Mouse (Mus musculus) heart, postnatal 0 days (tissue): ENCODE measurements at regions not wholly inside any gene's neighbourhood (a gene's known extent, or its start where the extent isn't known, plus 50 kb on each side); places are given as distances from the start of the nearest gene placed in this dataset.

Source experiments
- ATAC-seq: fragments of 200-750 bp; cut with Nextera tagmentation; 2 replicates; pipeline ENCODE4 v1.8.0; 2017; ENCODE audit warnings: low read depth, moderate number of reproducible peaks, moderate library complexity; ENCODE audit not compliant: insufficient read depth
- DNase-seq: peaks from one replicate; pipeline ENCODE4 v3.0.0-alpha.2; 2016; ENCODE audit warnings: low spot score
- H3K27ac ChIP-seq: fragments of 300-500 bp; sonication (generic); 2 replicates; pipeline ENCODE4 v1.5.1; 2014; ENCODE audit warnings: low read depth, mild to moderate bottlenecking
- H3K27me3 ChIP-seq: fragments of 300-500 bp; sonication (generic); 2 replicates; pipeline ENCODE4 v1.6.1; 2014; ENCODE audit warnings: low read length, mixed read lengths; ENCODE audit not compliant: control insufficient read depth, insufficient read depth
- H3K36me3 ChIP-seq: fragments of 300-500 bp; sonication (generic); replicated peaks from 2 replicates; pipeline ENCODE4 v1.6.1; 2014; ENCODE audit warnings: low read length, mixed read lengths; ENCODE audit not compliant: control insufficient read depth, insufficient read depth
- H3K4me1 ChIP-seq: fragments of 300-500 bp; sonication (generic); 2 replicates; pipeline ENCODE4 v1.6.1; 2014; ENCODE audit warnings: antibody characterized with exemption; ENCODE audit not compliant: control insufficient read depth, insufficient read depth
- H3K4me2 ChIP-seq: fragments of 300-500 bp; sonication (generic); 2 replicates; pipeline ENCODE4 v1.6.1; 2014; ENCODE audit warnings: low read depth, mild to moderate bottlenecking, low read length, moderate library complexity
- H3K4me3 ChIP-seq: fragments of 300-500 bp; sonication (generic); 2 replicates; pipeline ENCODE4 v1.5.1; 2014; ENCODE audit warnings: low read depth, low read length
- H3K9ac ChIP-seq: fragments of 300-500 bp; sonication (generic); replicated peaks from 2 replicates; pipeline ENCODE4 v1.6.1; 2014; ENCODE audit warnings: low read depth, low read length, mixed read lengths
- H3K9me3 ChIP-seq: fragments of 300-500 bp; sonication (generic); replicated peaks from 2 replicates; pipeline ENCODE4 v1.6.1; 2016; ENCODE audit warnings: low read length; ENCODE audit not compliant: control insufficient read depth
- CTCF ChIP-seq: IDR thresholded peaks from 2 replicates; pipeline ENCODE4 v1.5.1; 2016; ENCODE audit warnings: antibody characterized with exemption, control low read depth, low read depth
- EP300 ChIP-seq: IDR thresholded peaks from 2 replicates; pipeline ENCODE4 v1.6.1; 2016; ENCODE audit warnings: antibody characterized with exemption, low read depth
- WGBS: fragments of 180-500 bp; shearing (Covaris S2); extraction: QIAGEN DNeasy Blood & Tissue Kit; methylation state at CpG from one replicate; pipeline ENCODE4 v1.1.7; 2014; 5-methylcytosine and 5-hydroxymethylcytosine counted together

- DNase-seq (no peak), ATAC-seq (no peak)
- Histone ChIP-seq H3K4me2 (no peak overlapping the region), H3K4me1 (no peaks in the 10 kb centered on the region), H3K9me3 (no peaks in the 10 kb centered on the region), H3K9ac (no peak overlapping the region), H3K27me3 (no peaks in the 10 kb centered on the region), H3K4me3 (no peak overlapping the region), H3K27ac (no peak overlapping the region), H3K36me3 (no peaks in the 10 kb centered on the region)
- no peak for TF ChIP-seq EP300
- TF ChIP-seq CTCF: no peak
- 58% methylated on average over 4 of the region's 4 CpGs for WGBS
Observed at GRCm38 (mm10) chr11:93709686-93710085, 175.9 kb downstream of the Utp18 start.

- DNase-seq (no peak), ATAC-seq (no peak)
- 76% methylated on average over 8 of the region's 8 CpGs for WGBS
- no peaks in the 10 kb centered on the region for H3K36me3 ChIP-seq
- H3K27ac ChIP-seq: no peak overlapping the region
- no peak overlapping the region for H3K4me3 ChIP-seq
- H3K9ac ChIP-seq: no peak overlapping the region
- no peaks in the 10 kb centered on the region for H3K27me3 ChIP-seq
- H3K4me1 ChIP-seq: no peaks in the 10 kb centered on the region
- no peak for TF ChIP-seq EP300
- no peaks in the 10 kb centered on the region for H3K9me3 ChIP-seq
- no peak overlapping the region for H3K4me2 ChIP-seq
Observed at GRCm38 (mm10) chr11:93696982-93697541, 188.5 kb downstream of the Utp18 start.

- H3K4me1 ChIP-seq: no peaks in the 10 kb centered on the region
- 76% methylated on average over 12 of the region's 12 CpGs for WGBS
- no peak overlapping the region for H3K9ac ChIP-seq
- no peak for TF ChIP-seq EP300
- no peak for TF ChIP-seq CTCF
- no peaks in the 10 kb centered on the region for H3K36me3 ChIP-seq
- no peak overlapping the region for H3K27ac ChIP-seq
- H3K9me3 ChIP-seq: no peaks in the 10 kb centered on the region
- H3K27me3 ChIP-seq: no peaks in the 10 kb centered on the region
- ATAC-seq: no peak
- H3K4me3 ChIP-seq: no peak overlapping the region
- H3K4me2 ChIP-seq: no peak overlapping the region
- no peak for DNase-seq
Observed at GRCm38 (mm10) chr11:93696096-93696890, 189.3 kb downstream of the Utp18 start.

DNA sequence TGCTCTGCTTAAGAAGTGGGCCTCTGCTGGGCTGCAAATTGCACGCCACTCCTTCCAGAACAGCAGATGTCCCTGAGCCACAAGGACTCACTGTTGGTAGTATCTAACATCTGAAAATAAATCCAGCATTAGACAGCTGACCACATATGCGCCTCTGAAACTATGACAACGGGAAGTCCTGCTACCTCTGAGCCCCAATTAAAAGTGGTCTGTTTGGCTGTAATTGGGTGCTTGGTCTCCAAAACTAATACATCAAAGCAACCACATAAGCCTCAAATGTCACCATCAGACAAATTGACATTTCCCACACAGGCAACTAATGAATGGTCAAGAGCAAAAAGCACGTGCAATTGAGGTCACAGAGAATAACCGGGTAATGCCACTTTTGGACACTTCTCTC, 201.9 kb downstream of the Utp18 start:
- WGBS: 75% methylated on average over 5 of the region's 5 CpGs
- DNase-seq (no peak), ATAC-seq (no peak)
- no peaks in the 10 kb centered on the region for H3K9me3 ChIP-seq
- no peaks in the 10 kb centered on the region for H3K27me3 ChIP-seq
- H3K27ac ChIP-seq: no peak overlapping the region
- H3K4me3 ChIP-seq: no peak overlapping the region
- TF ChIP-seq EP300 (no peak), CTCF (no peak)
- no peaks in the 10 kb centered on the region for H3K36me3 ChIP-seq
- no peak overlapping the region for H3K4me2 ChIP-seq
- no peaks in the 10 kb centered on the region for H3K4me1 ChIP-seq
- H3K9ac ChIP-seq: no peak overlapping the region

DNA sequence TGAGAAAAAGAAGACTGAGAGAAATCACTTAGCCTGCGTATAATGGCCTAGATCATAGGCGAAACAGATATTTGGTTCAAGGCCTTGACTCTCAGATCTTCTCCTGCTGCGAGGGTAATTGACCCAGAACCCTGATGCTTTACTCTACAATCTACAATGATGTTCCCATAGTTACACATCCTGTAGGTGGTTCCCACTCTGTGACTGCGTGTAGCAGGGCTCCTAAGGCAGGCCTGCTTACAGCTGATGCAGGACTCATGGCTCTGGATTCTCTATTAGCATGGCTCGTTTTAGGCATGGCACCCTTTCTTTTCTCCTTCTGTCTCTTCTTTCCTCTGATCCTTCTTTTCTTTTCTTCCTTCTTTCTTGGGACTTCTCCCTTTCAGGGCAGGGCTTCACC, 209.3 kb downstream of the Utp18 start:
- H3K36me3 ChIP-seq: no peaks in the 10 kb centered on the region
- WGBS: 77% methylated on average over 5 of the region's 5 CpGs
- no peak overlapping the region for H3K9ac ChIP-seq
- H3K4me1 ChIP-seq: no peaks in the 10 kb centered on the region
- H3K4me3 ChIP-seq: no peak overlapping the region
- TF ChIP-seq EP300 (no peak), CTCF (no peak)
- ATAC-seq: no peak
- no peak overlapping the region for H3K4me2 ChIP-seq
- H3K27me3 ChIP-seq: no peaks in the 10 kb centered on the region
- H3K9me3 ChIP-seq: no peaks in the 10 kb centered on the region
- DNase-seq: no peak
- H3K27ac ChIP-seq: no peak overlapping the region

- Histone ChIP-seq H3K4me3 (no peak overlapping the region), H3K27ac (no peak overlapping the region), H3K9me3 (no peaks in the 10 kb centered on the region), H3K4me1 (no peaks in the 10 kb centered on the region), H3K9ac (no peak overlapping the region), H3K4me2 (no peak overlapping the region), H3K36me3 (no peaks in the 10 kb centered on the region), H3K27me3 (no peaks in the 10 kb centered on the region)
- 56% methylated on average over 3 of the region's 3 CpGs for WGBS
- no peak for ATAC-seq
- TF ChIP-seq CTCF: no peak
- TF ChIP-seq EP300: no peak
- DNase-seq: no peak
Observed at GRCm38 (mm10) chr11:93672025-93672424, 213.5 kb downstream of the Utp18 start.
